Mouse (Mus musculus) forebrain, embryonic 15.5 days (tissue): ENCODE data around the gene Faf1. TPM values are rescaled to one million over a fixed set of nuclear protein-coding genes. Genes with fewer than 3 reads are reported as not detected.

Experiments used
- ATAC-seq: fragments of 200-750 bp; cut with Nextera tagmentation; replicated peaks from 2 replicates; pipeline ENCODE4 v1.8.0; 2017; ENCODE audit warnings: mild to moderate bottlenecking, moderate TSS enrichment, moderate library complexity
- H3K27ac ChIP-seq: fragments of 300-500 bp; sonication (generic); replicated peaks from 2 replicates; pipeline ENCODE4 v1.5.1; 2015; ENCODE audit warnings: mild to moderate bottlenecking, inconsistent platforms
- H3K27me3 ChIP-seq: fragments of 300-500 bp; sonication (generic); 2 replicates; pipeline ENCODE4 v1.6.1; 2015; ENCODE audit warnings: inconsistent platforms
- H3K36me3 ChIP-seq: fragments of 300-500 bp; sonication (generic); 2 replicates; pipeline ENCODE4 v1.6.1; 2015; ENCODE audit warnings: mild to moderate bottlenecking, inconsistent platforms
- H3K4me1 ChIP-seq: fragments of 300-500 bp; sonication (generic); 2 replicates; pipeline ENCODE4 v1.6.1; 2015; ENCODE audit warnings: inconsistent platforms
- H3K4me2 ChIP-seq: fragments of 300-500 bp; sonication (generic); replicated peaks from 2 replicates; pipeline ENCODE4 v1.6.1; 2015; ENCODE audit warnings: mild to moderate bottlenecking, inconsistent platforms
- H3K4me3 ChIP-seq: fragments of 300-500 bp; sonication (generic); 2 replicates; pipeline ENCODE4 v1.5.1; 2015; ENCODE audit warnings: mild to moderate bottlenecking, inconsistent platforms
- H3K9ac ChIP-seq: fragments of 300-500 bp; sonication (generic); replicated peaks from 2 replicates; pipeline ENCODE4 v1.6.1; 2015; ENCODE audit warnings: mild to moderate bottlenecking, inconsistent platforms
- H3K9me3 ChIP-seq: fragments of 300-500 bp; sonication (generic); 2 replicates; pipeline ENCODE4 v1.6.1; 2016; ENCODE audit warnings: inconsistent platforms
- WGBS: fragments of 180-500 bp; shearing (Covaris S2); methylation state at CpG from one replicate; pipeline ENCODE4 v1.1.7; 2015; ENCODE audit warnings: mixed read lengths; 5-methylcytosine and 5-hydroxymethylcytosine counted together
- polyA plus RNA-seq: library from polyadenylated mRNA; unstranded; fragments of >200 nt; fragmentation: Nextera tagmentation; extraction: Ambion mirVana; gene quantifications from 2 replicates; pipeline ENCODE4 v1.2.1, GENCODE M21; 2015

The Faf1 gene
- polyA plus RNA-seq, 1 experiment from 2014 or later: 31.3 TPM

DNA sequence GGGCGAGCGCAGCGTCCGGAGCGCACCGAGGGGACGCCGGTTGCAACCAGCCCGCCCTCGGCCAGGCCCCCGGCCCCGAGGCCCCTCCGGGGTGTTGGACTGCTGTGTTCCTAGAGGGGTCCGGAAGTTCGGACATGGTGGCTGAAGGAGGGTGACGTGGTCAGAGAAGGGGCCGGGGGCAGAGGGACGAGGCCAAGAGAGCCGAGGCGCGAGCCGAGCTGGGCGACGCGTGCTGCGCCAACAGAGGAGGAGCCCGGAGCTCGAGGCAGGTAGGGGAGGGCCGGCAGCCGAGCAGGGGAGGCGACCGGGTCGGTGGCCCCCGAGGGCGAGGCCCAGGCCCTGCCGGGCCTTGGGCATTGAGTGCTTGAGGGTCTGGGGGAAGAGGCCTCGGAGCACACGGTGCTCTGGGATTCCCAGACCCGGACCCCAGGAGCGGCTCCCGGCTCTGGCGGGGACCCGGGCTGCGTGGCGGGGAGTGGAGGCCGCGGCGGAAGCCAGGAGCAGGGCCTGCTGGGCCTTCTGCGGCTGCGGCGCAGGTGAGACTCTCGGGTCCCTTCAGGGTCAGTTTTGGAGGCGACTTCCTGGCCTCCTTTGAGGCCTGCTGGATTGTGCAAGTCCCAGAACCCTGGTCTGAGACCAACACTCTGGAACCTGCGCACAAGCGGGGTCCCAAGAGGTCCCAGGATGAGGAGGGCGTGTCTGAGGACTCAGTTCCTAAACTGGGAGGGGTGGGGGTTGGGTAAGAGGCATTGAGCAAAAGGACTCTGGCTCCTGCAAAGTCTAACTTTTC lies 301.9 kb downstream of the Faf1 start:
- peaks cover 54% of the 10 kb centered on the region for H3K4me1 ChIP-seq
- no peaks in the 10 kb centered on the region for H3K9me3 ChIP-seq
- H3K9ac ChIP-seq: peak overlapping the region; percentile 65
- ATAC-seq: peak; percentile 12
- WGBS: under 1% methylated on average over 56 of the region's 56 CpGs
- H3K27ac ChIP-seq: peak overlapping the region; percentile 84
- no peaks in the 10 kb centered on the region for H3K36me3 ChIP-seq
- H3K4me3 ChIP-seq: peak overlapping the region; percentile 55
- peak overlapping the region; percentile 75 for H3K4me2 ChIP-seq
- H3K27me3 ChIP-seq: peaks cover 77% of the 10 kb centered on the region

DNA sequence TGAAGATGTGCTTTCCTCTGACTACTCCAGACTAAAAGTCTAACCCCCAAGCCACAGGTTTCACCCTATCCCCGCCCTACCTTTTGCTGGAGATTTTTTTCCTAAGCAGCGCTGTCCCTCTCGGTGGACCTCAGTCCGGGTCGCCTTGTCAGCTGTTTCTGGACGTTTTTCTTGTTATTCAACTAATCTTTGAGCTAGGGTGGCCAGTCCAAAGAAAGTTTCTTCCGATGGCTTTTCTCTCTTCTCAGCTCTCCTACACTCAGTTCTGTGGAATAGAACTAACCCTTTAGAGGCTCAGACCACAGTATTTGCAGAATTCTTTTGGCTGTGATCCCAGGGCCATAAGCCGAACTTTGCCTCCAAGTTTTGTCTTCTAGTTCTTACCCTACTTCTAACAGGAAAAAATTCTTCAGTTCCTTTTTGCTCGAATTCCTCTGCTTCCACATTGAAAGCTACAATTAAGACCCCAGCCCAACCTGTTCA lies 302.5 kb downstream of the Faf1 start:
- H3K4me1 ChIP-seq: peaks cover 60% of the 10 kb centered on the region

DNA sequence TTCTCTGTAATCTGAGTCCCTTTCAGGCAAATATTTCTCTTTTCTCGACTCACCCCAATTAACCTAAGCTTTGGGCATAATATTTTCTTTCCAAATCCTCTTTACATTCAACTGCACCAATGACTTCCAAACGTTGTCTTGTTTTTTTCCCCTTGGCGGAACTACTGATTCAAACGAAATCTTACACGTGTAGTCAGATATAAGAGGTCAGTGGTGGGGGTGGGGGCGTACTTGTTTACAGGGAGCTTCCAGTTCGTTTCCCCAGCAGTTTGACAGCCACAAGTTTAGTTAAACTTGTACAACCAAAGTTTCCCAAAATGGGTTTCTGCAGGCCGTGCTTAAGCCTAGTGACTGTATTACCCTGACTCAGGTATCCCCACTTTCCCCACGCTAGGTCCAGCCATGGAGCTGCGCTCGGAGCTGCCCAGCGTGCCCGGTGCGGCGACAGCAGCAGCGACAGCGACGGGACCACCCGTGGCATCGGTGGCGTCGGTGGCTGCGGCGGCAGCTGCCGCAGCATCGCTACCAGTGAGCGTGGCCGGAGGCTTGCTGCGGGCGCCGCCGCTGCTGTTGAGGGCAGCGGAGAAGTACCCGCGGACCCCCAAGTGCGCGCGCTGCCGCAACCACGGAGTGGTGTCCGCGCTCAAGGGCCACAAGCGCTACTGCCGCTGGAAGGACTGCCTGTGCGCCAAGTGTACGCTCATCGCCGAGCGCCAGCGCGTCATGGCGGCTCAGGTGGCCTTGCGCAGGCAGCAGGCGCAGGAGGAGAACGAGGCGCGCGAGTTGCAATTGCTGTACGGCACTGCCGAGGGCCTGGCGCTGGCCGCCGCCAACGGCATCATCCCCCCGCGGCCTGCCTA lies 303.3 kb downstream of the Faf1 start:
- Histone ChIP-seq H3K4me1 (peaks cover 63% of the 10 kb centered on the region), H3K4me3 (peak overlapping the region; percentile 55), H3K27me3 (peaks cover 67% of the 10 kb centered on the region), H3K36me3 (no peaks in the 10 kb centered on the region), H3K4me2 (peak overlapping the region; percentile 75), H3K9ac (peak overlapping the region; percentile 65), H3K27ac (peak overlapping the region; percentile 64), H3K9me3 (no peaks in the 10 kb centered on the region)
- under 1% methylated on average over 66 of the region's 66 CpGs for WGBS
- no peak for ATAC-seq

More for the DNA sequence above, 302.5 kb downstream of the Faf1 start:
- no peaks in the 10 kb centered on the region for H3K9me3 ChIP-seq
- under 1% methylated on average over 9 of the region's 9 CpGs for WGBS
- H3K4me3 ChIP-seq: peak overlapping the region; percentile 55
- H3K36me3 ChIP-seq: no peaks in the 10 kb centered on the region
- ATAC-seq: no peak
- H3K9ac ChIP-seq: peak overlapping the region; percentile 65
- peaks cover 72% of the 10 kb centered on the region for H3K27me3 ChIP-seq
- H3K27ac ChIP-seq: peak overlapping the region; percentile 15; the same call in 1 of the 2 replicates
- H3K4me2 ChIP-seq: peak overlapping the region; percentile 75

DNA sequence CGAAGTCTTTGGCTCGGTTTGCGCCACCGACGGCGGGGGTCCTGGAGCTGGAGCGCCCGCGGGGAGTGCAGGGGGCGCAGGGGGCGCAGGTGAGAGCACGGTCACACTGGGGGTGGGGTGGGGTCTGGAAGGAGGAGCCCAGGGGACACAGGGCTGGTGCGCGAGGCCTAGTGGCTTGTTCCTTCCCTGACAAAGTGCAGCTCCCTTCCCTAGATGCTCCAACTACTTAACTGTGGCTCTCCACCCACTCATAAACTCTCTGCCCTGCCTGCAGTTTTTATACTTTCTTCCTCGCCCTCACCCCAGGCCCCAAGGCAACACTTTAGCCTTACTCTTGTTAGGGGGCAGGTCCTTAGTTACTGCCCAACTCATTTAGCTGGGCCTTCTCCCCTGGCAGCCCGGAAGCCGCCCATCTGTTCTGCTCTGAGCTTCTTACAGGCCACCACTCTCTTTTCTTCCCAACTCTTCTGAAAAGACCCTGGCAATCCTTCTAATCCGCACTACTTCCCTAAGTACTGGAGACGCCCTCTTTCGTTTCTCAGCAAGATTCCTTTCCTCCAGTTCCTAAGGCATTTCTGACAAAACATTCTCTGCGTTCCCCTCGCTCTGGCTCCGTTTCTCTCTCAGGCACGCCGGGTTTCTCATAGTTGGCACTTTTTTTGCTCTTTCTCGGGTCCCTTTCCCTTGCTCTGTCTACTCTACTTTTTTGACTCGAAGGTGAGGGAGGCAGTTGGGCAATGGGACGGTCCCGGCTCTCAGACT lies 304.1 kb downstream of the Faf1 start:
- peak overlapping the region; percentile 75 for H3K4me2 ChIP-seq
- 1% methylated on average over 27 of the region's 29 CpGs for WGBS
- H3K4me1 ChIP-seq: peaks cover 59% of the 10 kb centered on the region
- H3K9me3 ChIP-seq: no peaks in the 10 kb centered on the region
- H3K27ac ChIP-seq: peak overlapping the region; percentile 64
- no peak for ATAC-seq
- no peaks in the 10 kb centered on the region for H3K36me3 ChIP-seq
- peaks cover 63% of the 10 kb centered on the region for H3K27me3 ChIP-seq
- peak overlapping the region; percentile 65 for H3K9ac ChIP-seq
- H3K4me3 ChIP-seq: peak overlapping the region; percentile 55

DNA sequence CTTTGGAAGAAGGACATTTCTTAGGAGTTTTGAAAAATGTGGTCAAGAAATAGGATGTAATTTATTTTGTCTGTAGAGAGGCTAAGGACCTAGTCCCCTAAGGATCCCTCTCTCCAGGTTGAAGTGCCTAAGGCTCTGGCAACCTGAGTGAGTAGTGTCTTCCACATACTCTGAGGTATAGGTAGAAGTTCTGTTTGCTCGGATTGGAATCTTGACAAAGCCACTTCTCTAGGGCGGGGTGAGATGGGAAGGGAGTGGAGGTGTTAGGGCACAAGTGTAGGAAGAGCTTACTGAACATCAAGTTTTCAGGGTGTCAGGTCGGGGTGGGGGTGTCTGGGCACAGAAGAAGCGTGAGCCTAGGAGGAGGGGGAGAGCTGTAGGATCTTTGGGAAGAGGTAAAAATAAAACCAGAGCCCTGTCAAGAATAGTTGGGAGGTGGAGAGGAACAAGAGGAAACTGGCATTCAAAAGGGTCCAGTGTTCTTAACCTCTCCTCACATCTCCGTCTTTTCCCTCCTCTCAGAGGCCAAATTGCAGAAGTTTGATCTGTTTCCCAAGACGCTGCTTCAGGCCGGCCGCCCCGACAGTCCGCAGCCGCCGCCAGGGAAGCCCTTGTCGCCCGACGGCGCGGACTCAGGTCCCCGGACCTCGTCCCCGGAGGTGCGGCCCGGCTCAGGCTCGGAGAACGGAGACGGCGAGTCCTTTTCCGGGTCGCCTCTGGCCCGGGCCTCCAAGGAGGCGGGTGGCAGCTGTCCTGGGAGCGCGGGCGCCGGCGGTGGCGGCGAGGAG lies 304.9 kb downstream of the Faf1 start:
- peak overlapping the region; percentile 75 for H3K4me2 ChIP-seq
- peak overlapping the region; percentile 55 for H3K4me3 ChIP-seq
- peak overlapping the region; percentile 64 for H3K27ac ChIP-seq
- H3K4me1 ChIP-seq: peaks cover 62% of the 10 kb centered on the region
- ATAC-seq: no peak
- peak overlapping the region; percentile 65 for H3K9ac ChIP-seq
- H3K9me3 ChIP-seq: no peaks in the 10 kb centered on the region
- 2% methylated on average over 37 of the region's 37 CpGs for WGBS
- peaks cover 59% of the 10 kb centered on the region for H3K27me3 ChIP-seq
- no peaks in the 10 kb centered on the region for H3K36me3 ChIP-seq

DNA sequence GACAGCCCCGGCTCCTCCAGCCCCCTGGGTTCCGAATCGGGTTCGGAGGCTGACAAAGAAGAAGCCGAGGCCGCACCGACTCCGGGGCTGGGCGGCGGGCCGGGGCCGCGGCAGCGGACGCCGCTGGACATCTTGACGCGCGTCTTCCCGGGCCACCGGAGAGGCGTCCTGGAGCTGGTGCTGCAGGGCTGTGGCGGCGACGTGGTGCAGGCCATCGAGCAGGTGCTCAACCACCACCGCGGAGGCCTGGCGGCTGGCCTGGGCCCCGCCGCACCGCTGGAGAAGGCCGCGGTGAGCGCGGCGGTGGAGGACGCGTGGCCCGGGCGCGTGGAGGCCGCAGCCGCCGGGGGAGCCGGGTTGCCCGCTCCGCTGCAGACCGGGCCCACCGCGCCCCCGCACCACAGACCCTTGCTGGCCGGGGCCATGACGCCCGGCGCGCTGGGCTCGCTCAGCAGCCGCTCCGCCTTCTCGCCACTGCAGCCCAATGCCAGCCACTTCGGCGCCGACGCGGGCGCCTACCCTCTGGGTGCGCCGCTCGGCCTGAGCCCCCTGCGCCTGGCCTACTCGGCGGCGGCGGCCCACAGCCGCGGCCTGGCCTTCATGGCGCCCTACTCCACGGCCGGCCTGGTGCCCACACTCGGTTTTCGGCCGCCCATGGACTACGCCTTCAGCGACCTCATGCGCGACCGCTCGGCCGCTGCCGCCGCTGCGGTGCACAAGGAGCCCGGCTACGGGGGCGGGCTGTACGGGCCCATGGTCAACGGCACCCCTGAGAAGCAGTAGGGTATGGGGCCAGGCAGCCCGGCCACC lies 305.7 kb downstream of the Faf1 start:
- peak overlapping the region; percentile 64 for H3K27ac ChIP-seq
- WGBS: 1% methylated on average over 81 of the region's 99 CpGs
- H3K4me2 ChIP-seq: peak overlapping the region; percentile 75
- no peaks in the 10 kb centered on the region for H3K9me3 ChIP-seq
- H3K4me3 ChIP-seq: peak overlapping the region; percentile 55
- H3K27me3 ChIP-seq: peaks cover 59% of the 10 kb centered on the region
- no peak for ATAC-seq
- H3K36me3 ChIP-seq: no peaks in the 10 kb centered on the region
- peak overlapping the region; percentile 58 for H3K9ac ChIP-seq
- H3K4me1 ChIP-seq: peaks cover 63% of the 10 kb centered on the region

DNA sequence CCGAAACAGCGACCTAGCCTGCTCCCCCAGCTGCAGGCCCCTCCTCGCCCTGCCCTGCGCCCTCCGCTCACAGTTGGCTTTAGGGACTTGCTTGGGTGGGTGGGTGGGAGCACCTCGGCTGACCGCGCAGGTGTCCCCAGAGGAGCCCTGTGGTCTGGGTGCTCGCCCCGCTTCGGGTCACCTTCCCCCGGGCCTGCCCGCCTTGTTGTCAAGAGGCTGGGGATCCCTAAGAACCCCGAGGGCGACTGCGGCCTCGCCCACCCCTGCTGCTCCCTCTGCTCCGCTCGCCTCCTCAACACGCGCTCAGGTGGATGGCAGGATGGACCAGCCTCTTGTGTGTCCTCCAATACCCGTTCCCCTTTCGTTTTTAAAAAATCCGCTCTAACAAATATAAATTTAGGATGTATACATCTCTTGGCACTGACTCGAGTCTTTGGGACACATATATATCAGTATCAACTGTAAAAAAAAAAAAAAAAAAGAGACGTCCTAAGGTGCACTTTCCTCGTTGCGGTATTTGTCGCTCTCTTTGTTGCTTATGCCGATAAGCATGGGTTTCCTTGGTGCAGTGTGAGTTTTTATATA lies 306.4 kb downstream of the Faf1 start:
- Histone ChIP-seq H3K4me1 (peaks cover 56% of the 10 kb centered on the region), H3K9ac (peak overlapping the region; percentile 58), H3K9me3 (no peaks in the 10 kb centered on the region), H3K27ac (peak overlapping the region; percentile 64), H3K27me3 (peaks cover 54% of the 10 kb centered on the region), H3K4me2 (peak overlapping the region; percentile 75), H3K36me3 (no peaks in the 10 kb centered on the region), H3K4me3 (peak overlapping the region; percentile 55)
- no peak for ATAC-seq
- 3% methylated on average over 30 of the region's 30 CpGs for WGBS

DNA sequence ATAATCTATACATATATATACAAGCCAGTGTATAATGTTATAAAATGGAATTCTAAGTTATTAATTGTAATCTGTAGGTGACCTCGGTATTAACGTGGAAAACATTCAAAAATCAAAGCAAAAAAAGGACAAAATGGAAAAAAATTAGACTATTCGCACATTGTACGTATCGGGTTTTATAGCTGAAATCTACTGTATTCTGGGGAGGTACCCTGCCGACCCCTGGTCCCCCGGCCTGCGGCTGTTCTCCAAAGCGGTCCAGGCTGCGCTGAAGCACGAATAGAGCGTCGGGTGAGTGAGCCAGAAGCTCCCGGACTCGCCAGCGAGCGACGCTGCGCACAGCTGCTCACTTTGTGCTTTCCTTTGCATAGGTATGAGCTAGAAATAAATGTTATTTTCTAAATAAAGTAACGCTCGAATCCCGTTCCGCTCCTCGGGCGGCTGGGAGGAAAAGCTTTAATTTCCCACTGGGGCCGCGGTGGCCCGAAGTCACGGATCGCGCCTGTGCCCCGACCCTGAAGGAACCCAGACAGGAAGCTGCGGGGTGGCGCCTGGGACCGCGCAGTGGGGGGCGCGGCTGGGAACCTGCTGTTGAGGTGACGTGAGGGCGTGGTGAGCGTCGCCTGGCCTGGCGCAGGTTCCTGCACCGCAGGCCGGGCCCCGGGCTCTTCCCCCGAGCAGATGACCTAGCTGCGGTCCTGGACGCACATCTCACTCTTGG lies 307.1 kb downstream of the Faf1 start:
- no peaks in the 10 kb centered on the region for H3K36me3 ChIP-seq
- no peaks in the 10 kb centered on the region for H3K9me3 ChIP-seq
- peak overlapping the region; percentile 55 for H3K4me3 ChIP-seq
- H3K4me2 ChIP-seq: peak overlapping the region; percentile 75
- 1% methylated on average over 49 of the region's 49 CpGs for WGBS
- H3K4me1 ChIP-seq: peaks cover 52% of the 10 kb centered on the region
- peaks cover 47% of the 10 kb centered on the region for H3K27me3 ChIP-seq
- peak overlapping the region; percentile 68 for H3K27ac ChIP-seq
- ATAC-seq: 0 out of 2 replicates have a peak, but pooled peaks have one; percentile 2
- H3K9ac ChIP-seq: peak overlapping the region; percentile 45

DNA sequence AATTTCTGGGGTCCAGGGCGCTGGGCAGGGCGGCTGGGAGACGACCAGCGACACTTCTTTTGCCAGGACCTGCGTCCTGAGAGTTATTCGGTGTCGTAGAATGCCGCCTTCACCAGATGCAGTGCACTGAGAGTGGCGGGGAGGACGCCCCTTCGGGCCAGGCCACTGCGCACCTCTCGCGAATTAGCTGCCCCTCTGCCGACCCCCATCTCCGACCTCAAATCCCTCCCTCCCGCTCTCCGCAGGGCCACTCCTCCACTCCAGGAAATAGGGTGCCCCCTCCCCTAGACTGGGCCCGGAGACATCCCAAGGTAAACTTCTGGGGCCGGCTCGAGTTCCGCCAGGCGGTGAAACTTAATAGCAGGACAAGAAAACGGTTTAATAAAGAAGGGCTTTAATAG lies 307.6 kb downstream of the Faf1 start:
- WGBS: under 1% methylated on average over 24 of the region's 24 CpGs
- no peaks in the 10 kb centered on the region for H3K36me3 ChIP-seq
- H3K9ac ChIP-seq: peak overlapping the region; percentile 45
- H3K27ac ChIP-seq: peak overlapping the region; percentile 68
- peaks cover 46% of the 10 kb centered on the region for H3K27me3 ChIP-seq
- ATAC-seq: peak; percentile 36; the same call in 1 of the 2 replicates
- no peaks in the 10 kb centered on the region for H3K9me3 ChIP-seq
- H3K4me1 ChIP-seq: peaks cover 51% of the 10 kb centered on the region
- peak overlapping the region; percentile 55 for H3K4me3 ChIP-seq
- H3K4me2 ChIP-seq: peak overlapping the region; percentile 75
